Mouse (Mus musculus) liver, embryonic 15.5 days (tissue): Measurements from ENCODE around the gene Hnrnpll. TPM values are rescaled to one million over a fixed set of nuclear protein-coding genes. Genes with fewer than 3 reads are reported as not detected.

Experiments used
- ATAC-seq: fragments of 200-750 bp; cut with Nextera tagmentation; 2 replicates; pipeline ENCODE4 v1.8.0; 2017; ENCODE audit warnings: moderate number of reproducible peaks, mild to moderate bottlenecking, moderate library complexity; ENCODE audit not compliant: insufficient read depth
- H3K27ac ChIP-seq: fragments of 300-500 bp; sonication (generic); replicated peaks from 2 replicates; pipeline ENCODE4 v1.5.1; 2015; ENCODE audit warnings: mild to moderate bottlenecking, inconsistent platforms
- H3K27me3 ChIP-seq: fragments of 300-500 bp; sonication (generic); 2 replicates; pipeline ENCODE4 v1.6.1; 2015; ENCODE audit warnings: mild to moderate bottlenecking, inconsistent platforms
- H3K36me3 ChIP-seq: fragments of 300-500 bp; sonication (generic); replicated peaks from 2 replicates; pipeline ENCODE4 v1.6.1; 2015; ENCODE audit warnings: moderate library complexity, mild to moderate bottlenecking, inconsistent platforms
- H3K4me1 ChIP-seq: fragments of 300-500 bp; sonication (generic); replicated peaks from 2 replicates; pipeline ENCODE4 v1.6.1; 2015; ENCODE audit warnings: inconsistent platforms
- H3K4me2 ChIP-seq: fragments of 300-500 bp; sonication (generic); 2 replicates; pipeline ENCODE4 v1.6.1; 2015; ENCODE audit warnings: moderate library complexity, mild to moderate bottlenecking, inconsistent platforms
- H3K4me3 ChIP-seq: fragments of 300-500 bp; sonication (generic); replicated peaks from 2 replicates; pipeline ENCODE4 v1.5.1; 2015; ENCODE audit warnings: mild to moderate bottlenecking, inconsistent platforms
- H3K9ac ChIP-seq: fragments of 300-500 bp; sonication (generic); 2 replicates; pipeline ENCODE4 v1.6.1; 2015; ENCODE audit warnings: moderate library complexity, mild to moderate bottlenecking, inconsistent platforms
- H3K9me3 ChIP-seq: fragments of 300-500 bp; sonication (generic); replicated peaks from 2 replicates; pipeline ENCODE4 v1.6.1; 2016; ENCODE audit warnings: inconsistent platforms
- WGBS: fragments of 180-500 bp; shearing (Covaris S2); methylation state at CpG from one replicate; pipeline ENCODE4 v1.1.7; 2015; ENCODE audit warnings: mixed read lengths; ENCODE audit not compliant: insufficient replicate concordance; 5-methylcytosine and 5-hydroxymethylcytosine counted together
- polyA plus RNA-seq: library from polyadenylated mRNA; unstranded; fragments of >200 nt; fragmentation: Nextera tagmentation; extraction: Ambion mirVana; gene quantifications from 2 replicates; pipeline ENCODE4 v1.2.1, GENCODE M21; 2015

The Hnrnpll gene
- polyA plus RNA-seq = 21.8 and 22.7 TPM in 2 replicates

GRCm38 (mm10) chr17:80061783-80062619 is at the start of gene Hnrnpll:
TSS of gene Hnrnpll (minus strand) at chr17:80062334.
- Histone ChIP-seq H3K9me3 (no peaks in the 10 kb centered on the region), H3K4me1 (peaks cover 46% of the 10 kb centered on the region), H3K27ac (peak within 1 kb of the TSS; percentile 97), H3K4me2 (peak within 1 kb of the TSS; percentile 82), H3K36me3 (0 out of 2 replicates have a peak, but pooled peaks cover 7% of the 10 kb centered on the region), H3K9ac (peak within 1 kb of the TSS; percentile 98), H3K4me3 (peak within 1 kb of the TSS; percentile 96), H3K27me3 (no peaks in the 10 kb centered on the region)
- peak; percentile 97 for ATAC-seq
- under 1% methylated on average over 97 of the region's 97 CpGs for WGBS

- Histone ChIP-seq H3K4me2 (no peak overlapping the region), H3K4me1 (no peaks in the 10 kb centered on the region), H3K9ac (no peak overlapping the region), H3K9me3 (no peaks in the 10 kb centered on the region), H3K4me3 (no peak overlapping the region), H3K27ac (no peak overlapping the region), H3K36me3 (no peaks in the 10 kb centered on the region), H3K27me3 (no peaks in the 10 kb centered on the region)
- 64% methylated on average over 10 of the region's 10 CpGs for WGBS
- ATAC-seq = no peak
These were observed 43.3 kb upstream of the Hnrnpll start for GRCm38 (mm10) chr17:80105348-80105978.

- 69% methylated on average over 6 of the region's 6 CpGs for WGBS
- Histone ChIP-seq H3K9me3 (no peaks in the 10 kb centered on the region), H3K9ac (no peak overlapping the region), H3K4me3 (no peak overlapping the region), H3K27me3 (peaks cover 6% of the 10 kb centered on the region), H3K36me3 (no peaks in the 10 kb centered on the region), H3K27ac (no peak overlapping the region), H3K4me2 (no peak overlapping the region), H3K4me1 (no peaks in the 10 kb centered on the region; the same call in 1 of the 2 replicates)
- ATAC-seq = no peak
These were observed 37.7 kb upstream of the Hnrnpll start for GRCm38 (mm10) chr17:80099823-80100222.

GRCm38 (mm10) chr17:80097221-80097620 is 35.1 kb upstream of the Hnrnpll start:
- WGBS = 40% methylated on average over 2 of the region's 2 CpGs

GRCm38 (mm10) chr17:80096720-80097114 is 34.6 kb upstream of the Hnrnpll start:
- Histone ChIP-seq H3K27ac (no peak overlapping the region), H3K4me3 (no peak overlapping the region), H3K9ac (no peak overlapping the region), H3K36me3 (no peaks in the 10 kb centered on the region), H3K27me3 (peaks cover 9% of the 10 kb centered on the region), H3K4me2 (0 out of 2 replicates have a peak overlapping the region, but pooled peaks have one; percentile 39), H3K4me1 (no peaks in the 10 kb centered on the region; the same call in 1 of the 2 replicates), H3K9me3 (no peaks in the 10 kb centered on the region)
- no peak for ATAC-seq
- 75% methylated on average over 8 of the region's 8 CpGs for WGBS

More at GRCm38 (mm10) chr17:80097221-80097620, 35.1 kb upstream of the Hnrnpll start:
- no peak for ATAC-seq
- no peak overlapping the region for H3K4me3 ChIP-seq
- no peaks in the 10 kb centered on the region; the same call in 1 of the 2 replicates for H3K4me1 ChIP-seq
- no peaks in the 10 kb centered on the region for H3K36me3 ChIP-seq
- H3K27ac ChIP-seq = no peak overlapping the region
- H3K27me3 ChIP-seq = peaks cover 9% of the 10 kb centered on the region
- H3K9ac ChIP-seq = no peak overlapping the region
- no peak overlapping the region for H3K4me2 ChIP-seq
- H3K9me3 ChIP-seq = no peaks in the 10 kb centered on the region

GRCm38 (mm10) chr17:80096043-80096719 is 34.0 kb upstream of the Hnrnpll start:
- Histone ChIP-seq H3K4me3 (peak overlapping the region; percentile 15; the same call in 1 of the 2 replicates), H3K27me3 (peaks cover 9% of the 10 kb centered on the region), H3K9ac (no peak overlapping the region), H3K36me3 (no peaks in the 10 kb centered on the region), H3K4me2 (peak overlapping the region; percentile 39), H3K9me3 (no peaks in the 10 kb centered on the region), H3K4me1 (no peaks in the 10 kb centered on the region; the same call in 1 of the 2 replicates), H3K27ac (no peak overlapping the region)
- ATAC-seq = 0 out of 2 replicates have a peak, but pooled peaks have one; percentile 40
- WGBS = 18% methylated on average over 20 of the region's 20 CpGs

GRCm38 (mm10) chr17:80095254-80095899 is 33.2 kb upstream of the Hnrnpll start:
- no peak for ATAC-seq
- Histone ChIP-seq H3K9ac (no peak overlapping the region), H3K27ac (no peak overlapping the region), H3K36me3 (no peaks in the 10 kb centered on the region), H3K9me3 (no peaks in the 10 kb centered on the region), H3K27me3 (peaks cover 9% of the 10 kb centered on the region), H3K4me1 (no peaks in the 10 kb centered on the region; the same call in 1 of the 2 replicates), H3K4me3 (peak overlapping the region; percentile 15; the same call in 1 of the 2 replicates), H3K4me2 (peak overlapping the region; percentile 39)
- 66% methylated on average over 9 of the region's 9 CpGs for WGBS

GRCm38 (mm10) chr17:80091879-80092549 is 29.9 kb upstream of the Hnrnpll start:
- no peak overlapping the region for H3K9ac ChIP-seq
- H3K4me2 ChIP-seq = no peak overlapping the region
- ATAC-seq = no peak
- H3K4me1 ChIP-seq = no peaks in the 10 kb centered on the region; the same call in 1 of the 2 replicates
- 29% methylated on average over 6 of the region's 6 CpGs for WGBS
- H3K4me3 ChIP-seq = no peak overlapping the region
- no peak overlapping the region for H3K27ac ChIP-seq
- H3K9me3 ChIP-seq = no peaks in the 10 kb centered on the region
- no peaks in the 10 kb centered on the region for H3K36me3 ChIP-seq
- H3K27me3 ChIP-seq = peaks cover 13% of the 10 kb centered on the region

GRCm38 (mm10) chr17:80090551-80090950 is 28.4 kb upstream of the Hnrnpll start:
- Histone ChIP-seq H3K9ac (no peak overlapping the region), H3K4me2 (no peak overlapping the region), H3K36me3 (no peaks in the 10 kb centered on the region), H3K4me3 (no peak overlapping the region), H3K27ac (no peak overlapping the region), H3K4me1 (no peaks in the 10 kb centered on the region), H3K9me3 (no peaks in the 10 kb centered on the region), H3K27me3 (peaks cover 7% of the 10 kb centered on the region)
- 49% methylated on average over 4 of the region's 4 CpGs for WGBS
- no peak for ATAC-seq

GRCm38 (mm10) chr17:80088168-80088567 is 26.0 kb upstream of the Hnrnpll start:
- H3K4me1 ChIP-seq = no peaks in the 10 kb centered on the region
- no peak overlapping the region for H3K9ac ChIP-seq
- H3K27ac ChIP-seq = no peak overlapping the region
- H3K4me2 ChIP-seq = no peak overlapping the region
- H3K9me3 ChIP-seq = no peaks in the 10 kb centered on the region
- no peak overlapping the region for H3K4me3 ChIP-seq
- ATAC-seq = no peak
- WGBS = 68% methylated on average over 3 of the region's 3 CpGs
- H3K27me3 ChIP-seq = peaks cover 4% of the 10 kb centered on the region; the same call in 1 of the 2 replicates
- no peaks in the 10 kb centered on the region for H3K36me3 ChIP-seq
